Mouse (Mus musculus) C2C12 (cell line): ENCODE data around the gene Ccdc96. TPM values are rescaled to one million over a fixed set of nuclear protein-coding genes. Genes with fewer than 3 reads are reported as not detected.
A peak's percentile ranks its signal among the peaks of the same experiment; 100 is the strongest.

Experiments
- H3K27me3 ChIP-seq: one replicate; pipeline ENCODE4 v1.6.1; 2011; ENCODE audit not compliant: control insufficient read depth, insufficient read depth, insufficient read length
- H3K36me3 ChIP-seq: one replicate; pipeline ENCODE4 v1.6.1; 2011; ENCODE audit not compliant: control insufficient read depth, insufficient read depth
- H3K4me3 ChIP-seq: one replicate; pipeline ENCODE4 v1.5.1; 2011; ENCODE audit warnings: mild to moderate bottlenecking, control low read depth; ENCODE audit not compliant: poor library complexity, insufficient read depth, severe bottlenecking
- H3K79me2 ChIP-seq: one replicate; pipeline ENCODE4 v1.6.1; 2011; ENCODE audit not compliant: control insufficient read depth, insufficient read depth
- H3K79me3 ChIP-seq: one replicate; pipeline ENCODE4 v1.6.1; 2011; ENCODE audit warnings: low read depth, control low read depth
- H3ac ChIP-seq: one replicate; pipeline ENCODE3; 2011; ENCODE audit warnings: low read depth; ENCODE audit not compliant: control insufficient read depth, insufficient read length
- CEBPB ChIP-seq: IDR thresholded peaks from one replicate; pipeline ENCODE4 v1.6.1; 2011; ENCODE audit warnings: low read depth, mild to moderate bottlenecking, control low read depth, moderate library complexity
- CTCF ChIP-seq: IDR thresholded peaks from one replicate; pipeline ENCODE4 v1.5.1; 2011; ENCODE audit not compliant: control insufficient read depth, insufficient read depth, insufficient read length
- FOSL1 ChIP-seq: IDR thresholded peaks from one replicate; pipeline ENCODE4 v1.8.0; 2011; ENCODE audit warnings: mild to moderate bottlenecking, low read length; ENCODE audit not compliant: poor library complexity, insufficient read depth, severe bottlenecking
- MAX ChIP-seq: IDR thresholded peaks from one replicate; pipeline ENCODE4 v1.6.1; 2011; ENCODE audit warnings: mild to moderate bottlenecking, control low read depth
- MYOD1 ChIP-seq: IDR thresholded peaks from one replicate; pipeline ENCODE4 v1.6.1; 2011; ENCODE audit warnings: low read depth; ENCODE audit not compliant: control insufficient read depth, insufficient read length
- MYOG ChIP-seq: IDR thresholded peaks from one replicate; pipeline ENCODE4 v1.6.1; 2011; ENCODE audit not compliant: control insufficient read depth, insufficient read length; ENCODE audit errors: extremely low read depth
- USF1 ChIP-seq: IDR thresholded peaks from one replicate; pipeline ENCODE4 v1.6.1; 2011; ENCODE audit warnings: low read depth, mild to moderate bottlenecking, control low read depth, moderate library complexity
- polyA plus RNA-seq: library from polyadenylated mRNA; unstranded; fragments of >200 nt; fragmentation: generic; extraction: Trizol; gene quantifications from one replicate; pipeline ENCODE4 v1.2.1, GENCODE M21; 2012; ENCODE audit warnings: missing spikeins

The Ccdc96 gene
- polyA plus RNA-seq, 1 experiment = 0.42 TPM

GRCm38 (mm10) chr5:36458926-36459325 lies 25.5 kb upstream of the Ccdc96 start:
- no peaks in the 10 kb centered on the region for H3K27me3 ChIP-seq
- H3K36me3 ChIP-seq = no peaks in the 10 kb centered on the region
- H3K4me3 ChIP-seq = no peak overlapping the region
- H3K79me3 ChIP-seq = no peaks in the 10 kb centered on the region
- peaks cover 6% of the 10 kb centered on the region for H3K79me2 ChIP-seq
- TF ChIP-seq MYOD1 (no peak), FOSL1 (no peak), MAX (no peak), USF1 (no peak), CTCF (no peak), CEBPB (no peak), MYOG (no peak)
- H3ac ChIP-seq = no peak overlapping the region

- Histone ChIP-seq H3K36me3 (no peaks in the 10 kb centered on the region), H3K4me3 (no peak overlapping the region), H3ac (peak overlapping the region; percentile 0), H3K27me3 (no peaks in the 10 kb centered on the region), H3K79me2 (peaks cover 13% of the 10 kb centered on the region), H3K79me3 (peaks cover 7% of the 10 kb centered on the region)
- no peak for TF ChIP-seq USF1
- no peak for TF ChIP-seq MYOD1
- no peak for TF ChIP-seq CTCF
- TF ChIP-seq FOSL1 = no peak
- TF ChIP-seq MYOG = no peak
- TF ChIP-seq CEBPB = no peak
- no peak for TF ChIP-seq MAX
Measured at GRCm38 (mm10) chr5:36460712-36461111, 23.7 kb upstream of the Ccdc96 start.

- Histone ChIP-seq H3K79me3 (peaks cover 12% of the 10 kb centered on the region), H3ac (no peak overlapping the region), H3K79me2 (peaks cover 19% of the 10 kb centered on the region), H3K27me3 (no peaks in the 10 kb centered on the region), H3K36me3 (no peaks in the 10 kb centered on the region), H3K4me3 (no peak overlapping the region)
- TF ChIP-seq MAX = peak; percentile 58
- no peak for TF ChIP-seq CEBPB
Measured at GRCm38 (mm10) chr5:36461231-36461630, 23.2 kb upstream of the Ccdc96 start.

GRCm38 (mm10) chr5:36462810-36463209 lies 21.6 kb upstream of the Ccdc96 start:
- Histone ChIP-seq H3ac (no peak overlapping the region), H3K79me2 (peaks cover 34% of the 10 kb centered on the region), H3K36me3 (no peaks in the 10 kb centered on the region), H3K27me3 (no peaks in the 10 kb centered on the region), H3K79me3 (peaks cover 26% of the 10 kb centered on the region), H3K4me3 (no peak overlapping the region)
- TF ChIP-seq MYOD1 = no peak
- peak; percentile 79 for TF ChIP-seq CTCF

GRCm38 (mm10) chr5:36463391-36463790 lies 21.0 kb upstream of the Ccdc96 start:
- TF ChIP-seq MYOD1 (no peak), CTCF (no peak), USF1 (no peak), MAX (no peak), MYOG (no peak)
- peaks cover 32% of the 10 kb centered on the region for H3K79me3 ChIP-seq
- H3K79me2 ChIP-seq = peaks cover 40% of the 10 kb centered on the region
- no peak overlapping the region for H3ac ChIP-seq
- no peaks in the 10 kb centered on the region for H3K27me3 ChIP-seq
- H3K36me3 ChIP-seq = no peaks in the 10 kb centered on the region
- no peak overlapping the region for H3K4me3 ChIP-seq

- peaks cover 40% of the 10 kb centered on the region for H3K79me3 ChIP-seq
- peaks cover 55% of the 10 kb centered on the region for H3K79me2 ChIP-seq
- TF ChIP-seq MYOD1 = no peak
- peak; percentile 42 for TF ChIP-seq MAX
- no peak for TF ChIP-seq CEBPB
- TF ChIP-seq FOSL1 = no peak
- peak within 1 kb of the TSS; percentile 93 for H3ac ChIP-seq
- H3K27me3 ChIP-seq = no peaks in the 10 kb centered on the region
- peak within 1 kb of the TSS; percentile 97 for H3K4me3 ChIP-seq
- peaks cover 15% of the 10 kb centered on the region for H3K36me3 ChIP-seq
Measured at GRCm38 (mm10) chr5:36464709-36465661, 19.4 kb upstream of the Ccdc96 start, which contains the start of gene Grpel1. TSS of gene Grpel1 (plus strand) at chr5:36464998.
